Mouse (Mus musculus): ENCODE measurements around the gene Jund. TPM values are rescaled to one million over a fixed set of nuclear protein-coding genes. Genes with fewer than 3 reads are reported as not detected.

The Jund gene
- polyA plus RNA-seq, 1 experiment from 2014 or later, result 117 TPM

DNA sequence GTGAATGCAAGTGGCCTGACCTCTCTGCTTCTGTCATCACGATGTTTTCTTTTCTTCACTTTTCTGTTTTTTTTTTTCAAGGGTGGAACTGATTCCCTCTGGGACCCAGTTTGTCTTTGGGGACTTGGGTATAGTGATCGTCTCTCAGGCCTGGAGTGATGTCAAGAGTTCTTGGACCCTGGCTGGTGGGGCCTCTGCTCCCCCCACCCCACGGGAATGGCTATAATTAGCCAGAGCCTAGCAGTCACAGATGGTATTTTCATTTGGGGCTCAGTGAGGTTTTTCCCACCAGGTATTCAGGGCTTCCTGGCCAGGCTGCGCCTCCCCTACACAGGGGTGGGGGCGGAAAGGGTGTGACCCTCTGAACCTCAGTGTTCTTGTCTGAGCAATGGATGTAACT is 42.9 kb downstream of the Jund start:
- Histone ChIP-seq H3K4me2 (replicated peaks; ENCODE audit: low read depth, low read length) (no peak overlapping the region), H3K27ac (ENCODE audit: low read depth, low read length) (no peak overlapping the region), H3K4me1 (ENCODE audit: control insufficient read depth, insufficient read depth, low read length) (peaks cover 22% of the 10 kb centered on the region), H3K9me3 (ENCODE audit: control insufficient read depth, low read length) (no peaks in the 10 kb centered on the region), H3K36me3 (ENCODE audit: control insufficient read depth, insufficient read depth, low read length) (no peaks in the 10 kb centered on the region), H3K27me3 (ENCODE audit: control insufficient read depth, insufficient read depth, low read length) (peaks cover 50% of the 10 kb centered on the region), H3K4me3 (ENCODE audit: low read length) (no peak overlapping the region), H3K9ac (ENCODE audit: low read depth, low read length) (no peak overlapping the region)
- 54% methylated on average over 5 of the region's 5 CpGs for WGBS
- no peak for ATAC-seq (ENCODE audit: low FRiP score, low TSS enrichment)

DNA sequence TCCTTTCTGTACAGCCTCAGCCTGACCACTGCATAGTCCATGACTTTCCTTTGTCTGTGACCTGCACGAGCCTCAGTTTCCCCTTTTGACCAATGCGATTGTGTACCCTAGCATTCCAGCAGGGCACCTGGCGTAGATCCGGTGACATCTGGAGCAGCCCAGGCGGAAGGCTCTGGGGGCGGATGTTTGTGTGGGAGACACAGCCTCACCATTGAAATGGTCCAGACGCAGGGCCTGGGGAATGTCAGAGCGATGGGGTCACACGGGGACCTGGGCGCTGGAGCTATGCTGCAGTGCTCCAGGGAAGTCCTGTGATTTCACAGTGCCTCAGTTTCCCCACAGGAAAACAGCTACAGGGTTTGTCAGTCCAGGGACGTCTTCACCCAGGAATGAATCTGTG is 43.4 kb downstream of the Jund start:
- Histone ChIP-seq H3K9ac (ENCODE audit: low read depth, low read length) (no peak overlapping the region), H3K27me3 (ENCODE audit: control insufficient read depth, insufficient read depth, low read length) (peaks cover 53% of the 10 kb centered on the region), H3K4me1 (ENCODE audit: control insufficient read depth, insufficient read depth, low read length) (peaks cover 22% of the 10 kb centered on the region), H3K36me3 (ENCODE audit: control insufficient read depth, insufficient read depth, low read length) (no peaks in the 10 kb centered on the region), H3K9me3 (ENCODE audit: control insufficient read depth, low read length) (no peaks in the 10 kb centered on the region), H3K4me2 (replicated peaks; ENCODE audit: low read depth, low read length) (no peak overlapping the region), H3K4me3 (ENCODE audit: low read length) (no peak overlapping the region), H3K27ac (ENCODE audit: low read depth, low read length) (no peak overlapping the region)
- ATAC-seq (ENCODE audit: low FRiP score, low TSS enrichment), result no peak
- 55% methylated on average over 11 of the region's 11 CpGs for WGBS

DNA sequence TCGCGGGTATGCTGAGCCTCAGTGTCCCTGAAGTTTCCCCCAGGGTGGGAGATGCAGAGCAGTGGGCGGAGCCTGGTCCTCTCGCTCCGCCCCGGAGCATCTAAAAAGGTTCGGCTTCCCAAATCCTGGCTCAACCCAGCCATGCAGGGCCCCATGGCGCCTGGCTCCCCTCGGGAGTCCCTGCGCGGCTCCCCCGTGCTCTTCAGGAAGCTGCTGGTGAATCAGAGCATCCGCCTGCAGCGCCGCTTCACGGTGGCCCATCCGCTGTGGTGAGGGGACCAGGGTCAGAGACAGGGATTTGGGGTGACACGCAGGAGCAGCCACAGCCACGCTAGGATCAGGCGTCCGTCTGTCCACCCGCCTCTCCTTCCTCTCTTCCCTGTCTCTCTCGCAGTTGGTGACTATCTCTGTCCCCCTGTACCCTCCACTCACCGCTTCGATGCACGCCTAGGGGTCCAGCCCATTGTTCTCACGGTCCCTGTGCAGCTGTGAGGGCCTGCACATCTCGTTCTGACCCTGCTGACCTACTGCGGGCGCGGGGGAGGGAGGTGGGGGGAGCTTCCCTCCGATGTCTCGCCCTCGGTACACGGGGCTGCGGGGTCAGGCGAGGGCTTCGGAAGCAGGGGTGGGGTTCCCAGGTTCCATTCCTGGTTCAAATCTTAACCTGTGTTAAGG is 44.4 kb downstream of the Jund start:
- Histone ChIP-seq H3K27ac (ENCODE audit: low read depth, low read length) (no peak overlapping the region), H3K4me2 (replicated peaks; ENCODE audit: low read depth, low read length) (peak overlapping the region; percentile 50), H3K27me3 (ENCODE audit: control insufficient read depth, insufficient read depth, low read length) (peaks cover 58% of the 10 kb centered on the region), H3K9ac (ENCODE audit: low read depth, low read length) (no peak overlapping the region), H3K4me3 (ENCODE audit: low read length) (peak overlapping the region; percentile 31), H3K4me1 (ENCODE audit: control insufficient read depth, insufficient read depth, low read length) (peaks cover 22% of the 10 kb centered on the region), H3K9me3 (ENCODE audit: control insufficient read depth, low read length) (no peaks in the 10 kb centered on the region), H3K36me3 (ENCODE audit: control insufficient read depth, insufficient read depth, low read length) (no peaks in the 10 kb centered on the region)
- WGBS, result 1% methylated on average over 38 of the region's 38 CpGs
- ATAC-seq (ENCODE audit: low FRiP score, low TSS enrichment), result peak; percentile 17; the same call in 1 of the 2 replicates

DNA sequence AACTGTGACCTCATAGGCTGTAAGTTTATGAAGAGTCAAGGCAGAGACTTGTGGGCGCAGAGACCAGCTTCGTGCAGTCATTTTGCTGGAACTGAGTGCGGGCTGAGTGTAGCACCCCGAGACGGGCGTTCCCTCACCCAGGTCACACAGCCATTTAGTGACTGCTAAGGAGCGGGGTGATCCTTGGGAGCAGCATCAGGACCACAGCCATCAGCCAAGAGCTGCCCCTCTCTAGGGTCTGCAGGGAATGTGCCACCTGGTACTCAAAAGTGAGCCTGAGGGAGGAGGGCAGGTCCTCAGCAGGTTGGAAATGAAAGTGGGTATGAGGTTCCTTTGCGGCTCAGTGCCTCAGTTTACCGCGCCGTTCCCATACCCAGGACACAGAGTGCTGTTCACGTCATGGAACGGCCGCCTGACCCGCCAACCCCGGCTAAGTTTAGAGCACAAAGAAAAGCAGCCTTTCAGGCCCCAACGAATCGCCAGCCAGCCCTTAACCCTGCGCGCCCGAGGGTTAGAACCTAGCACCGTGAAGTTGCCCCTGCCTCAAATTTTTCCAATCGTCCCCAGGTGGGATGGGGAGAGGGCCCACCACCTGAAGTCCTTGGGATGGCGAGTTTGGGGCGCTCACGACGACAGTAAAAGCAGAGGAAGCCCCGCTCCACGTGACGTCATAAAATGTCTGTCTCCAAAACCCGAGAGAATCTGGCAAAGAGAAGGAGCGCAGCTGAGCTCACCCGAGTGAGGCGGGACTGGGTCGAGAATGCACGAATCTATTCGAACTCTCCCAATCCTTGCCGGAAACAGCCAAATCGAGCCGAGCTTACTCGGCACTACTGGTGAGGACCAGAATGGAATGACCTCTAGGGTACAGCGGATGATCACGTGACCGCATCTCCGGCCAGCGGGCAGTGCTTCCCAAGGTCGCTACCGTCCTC is 45.2 kb downstream of the Jund start:
- Histone ChIP-seq H3K36me3 (ENCODE audit: control insufficient read depth, insufficient read depth, low read length) (no peaks in the 10 kb centered on the region), H3K27ac (ENCODE audit: low read depth, low read length) (no peak overlapping the region), H3K4me3 (ENCODE audit: low read length) (peak overlapping the region; percentile 31), H3K4me1 (ENCODE audit: control insufficient read depth, insufficient read depth, low read length) (peaks cover 22% of the 10 kb centered on the region), H3K27me3 (ENCODE audit: control insufficient read depth, insufficient read depth, low read length) (peaks cover 58% of the 10 kb centered on the region), H3K9ac (ENCODE audit: low read depth, low read length) (peak overlapping the region; percentile 40; the same call in 1 of the 2 replicates), H3K4me2 (replicated peaks; ENCODE audit: low read depth, low read length) (peak overlapping the region; percentile 50), H3K9me3 (ENCODE audit: control insufficient read depth, low read length) (no peaks in the 10 kb centered on the region)
- 0 out of 2 replicates have a peak, but pooled peaks have one; percentile 26 for ATAC-seq (ENCODE audit: low FRiP score, low TSS enrichment)
- 5% methylated on average over 48 of the region's 48 CpGs for WGBS

DNA sequence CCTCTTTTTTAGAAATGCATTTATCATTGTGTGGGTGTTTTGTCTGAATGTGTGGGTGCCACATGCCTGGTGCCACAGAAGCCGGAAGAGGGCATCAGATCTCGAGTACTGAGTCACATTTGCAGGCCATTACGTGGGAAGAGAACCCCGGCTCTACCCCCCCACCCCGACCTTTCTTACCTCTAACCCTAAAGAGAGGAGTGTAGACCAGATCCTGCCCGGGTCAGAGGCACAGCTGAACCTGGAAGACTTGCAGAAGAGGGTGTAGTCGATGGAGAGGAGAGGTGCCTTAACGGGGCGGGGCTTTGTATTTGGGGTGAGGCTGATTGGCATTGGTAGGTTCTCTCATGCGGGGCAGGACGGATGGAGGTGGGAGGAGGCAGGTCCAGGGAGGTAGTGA is 46.1 kb downstream of the Jund start:
- Histone ChIP-seq H3K9ac (ENCODE audit: low read depth, low read length) (no peak overlapping the region), H3K4me1 (ENCODE audit: control insufficient read depth, insufficient read depth, low read length) (peaks cover 22% of the 10 kb centered on the region), H3K4me3 (ENCODE audit: low read length) (no peak overlapping the region), H3K27ac (ENCODE audit: low read depth, low read length) (no peak overlapping the region), H3K4me2 (replicated peaks; ENCODE audit: low read depth, low read length) (no peak overlapping the region; the same call in 1 of the 2 replicates), H3K27me3 (ENCODE audit: control insufficient read depth, insufficient read depth, low read length) (peaks cover 58% of the 10 kb centered on the region), H3K36me3 (ENCODE audit: control insufficient read depth, insufficient read depth, low read length) (no peaks in the 10 kb centered on the region), H3K9me3 (ENCODE audit: control insufficient read depth, low read length) (no peaks in the 10 kb centered on the region)
- no peak for ATAC-seq (ENCODE audit: low FRiP score, low TSS enrichment)
- 58% methylated on average over 11 of the region's 11 CpGs for WGBS

DNA sequence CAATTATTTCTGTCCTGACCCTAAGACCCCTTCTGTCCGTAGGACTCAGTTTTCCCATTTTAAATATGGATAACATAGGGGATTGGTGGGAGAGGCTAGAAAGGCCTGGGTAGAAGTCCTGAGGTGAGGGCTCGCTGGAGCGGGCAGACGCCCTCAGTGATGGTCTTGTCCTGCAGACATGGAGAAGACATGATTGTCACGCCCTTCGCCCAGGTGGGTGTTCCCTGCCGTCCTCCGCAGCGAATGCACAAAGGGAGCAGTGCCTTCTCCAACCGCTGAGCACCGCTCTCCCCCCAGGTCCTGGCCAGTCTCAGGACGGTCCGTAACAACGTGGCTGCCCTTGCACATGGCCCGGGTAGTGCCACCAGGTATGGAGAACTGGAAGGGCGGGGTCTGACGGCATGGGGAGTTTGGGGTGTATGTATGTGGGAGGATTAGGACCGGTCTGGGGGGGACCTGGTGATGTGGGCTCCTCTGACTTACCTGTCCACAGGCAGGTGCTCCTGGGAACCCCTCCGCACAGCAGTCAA is 47.0 kb downstream of the Jund start:
- H3K27me3 ChIP-seq (ENCODE audit: control insufficient read depth, insufficient read depth, low read length), result peaks cover 49% of the 10 kb centered on the region
- no peaks in the 10 kb centered on the region for H3K9me3 ChIP-seq (ENCODE audit: control insufficient read depth, low read length)
- H3K9ac ChIP-seq (ENCODE audit: low read depth, low read length), result no peak overlapping the region
- no peak overlapping the region for H3K4me2 ChIP-seq (replicated peaks; ENCODE audit: low read depth, low read length)
- WGBS, result 54% methylated on average over 19 of the region's 19 CpGs
- no peak for ATAC-seq (ENCODE audit: low FRiP score, low TSS enrichment)
- peaks cover 22% of the 10 kb centered on the region for H3K4me1 ChIP-seq (ENCODE audit: control insufficient read depth, insufficient read depth, low read length)
- no peak overlapping the region for H3K27ac ChIP-seq (ENCODE audit: low read depth, low read length)
- H3K4me3 ChIP-seq (ENCODE audit: low read length), result no peak overlapping the region
- no peaks in the 10 kb centered on the region for H3K36me3 ChIP-seq (ENCODE audit: control insufficient read depth, insufficient read depth, low read length)

DNA sequence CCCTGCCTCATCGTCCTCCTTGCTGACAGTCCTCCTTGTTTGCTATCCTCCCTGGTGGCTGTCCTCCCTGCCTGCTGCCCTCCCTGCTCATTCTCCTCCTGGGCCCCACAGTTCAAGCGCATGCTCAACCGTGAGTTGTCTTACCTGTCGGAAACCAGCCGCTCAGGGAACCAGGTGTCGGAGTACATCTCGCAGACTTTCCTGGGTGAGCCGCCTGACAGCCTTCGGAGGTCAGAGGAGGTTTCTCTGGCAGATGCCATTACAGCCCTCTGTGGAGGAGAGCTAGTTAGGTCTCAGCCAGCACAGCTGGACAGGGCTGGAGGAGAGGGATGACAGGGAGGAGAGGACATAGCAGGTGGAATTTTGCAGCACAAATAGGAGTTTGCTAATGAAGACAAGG is 47.9 kb downstream of the Jund start:
- no peak for ATAC-seq (ENCODE audit: low FRiP score, low TSS enrichment)
- peaks cover 22% of the 10 kb centered on the region for H3K4me1 ChIP-seq (ENCODE audit: control insufficient read depth, insufficient read depth, low read length)
- 55% methylated on average over 9 of the region's 9 CpGs for WGBS

DNA sequence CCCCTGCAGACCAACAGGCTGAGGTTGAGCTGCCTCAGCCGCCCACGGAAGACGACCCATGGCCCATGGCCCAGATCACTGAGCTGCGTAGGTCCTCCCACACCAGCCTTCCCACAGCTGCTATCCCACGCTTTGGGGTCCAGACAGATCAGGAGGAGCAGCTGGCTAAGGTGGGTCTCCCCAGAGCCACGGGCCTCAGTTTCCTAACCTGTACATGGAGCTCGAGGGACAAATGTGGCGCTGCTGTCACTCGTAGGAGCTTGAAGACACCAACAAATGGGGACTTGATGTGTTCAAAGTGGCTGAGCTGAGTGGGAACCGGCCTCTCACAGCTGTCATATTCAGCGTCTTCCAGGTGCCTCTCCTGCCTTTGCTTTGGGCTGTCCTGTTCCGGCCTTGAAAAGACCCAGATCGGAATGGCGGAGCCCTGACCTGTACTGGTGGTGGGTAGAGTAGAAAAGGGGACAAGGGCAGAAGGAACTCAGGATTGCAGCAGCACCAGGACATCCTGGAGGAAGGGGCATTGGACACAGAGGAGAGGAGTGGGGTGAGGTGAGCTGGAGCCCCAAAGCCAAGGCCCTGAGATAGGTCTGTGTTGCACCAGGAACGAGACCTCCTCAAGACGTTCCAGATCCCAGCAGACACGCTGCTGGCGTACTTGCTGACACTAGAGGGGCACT is 48.6 kb downstream of the Jund start:
- 71% methylated on average over 18 of the region's 18 CpGs for WGBS
- no peaks in the 10 kb centered on the region for H3K36me3 ChIP-seq (ENCODE audit: control insufficient read depth, insufficient read depth, low read length)
- no peak overlapping the region for H3K9ac ChIP-seq (ENCODE audit: low read depth, low read length)
- peaks cover 39% of the 10 kb centered on the region for H3K27me3 ChIP-seq (ENCODE audit: control insufficient read depth, insufficient read depth, low read length)
- H3K4me2 ChIP-seq (replicated peaks; ENCODE audit: low read depth, low read length), result no peak overlapping the region
- ATAC-seq (ENCODE audit: low FRiP score, low TSS enrichment), result no peak
- H3K4me1 ChIP-seq (ENCODE audit: control insufficient read depth, insufficient read depth, low read length), result peaks cover 24% of the 10 kb centered on the region
- no peaks in the 10 kb centered on the region for H3K9me3 ChIP-seq (ENCODE audit: control insufficient read depth, low read length)
- H3K27ac ChIP-seq (ENCODE audit: low read depth, low read length), result no peak overlapping the region
- H3K4me3 ChIP-seq (ENCODE audit: low read length), result no peak overlapping the region

More for the DNA sequence above, 47.9 kb downstream of the Jund start:
- Histone ChIP-seq H3K36me3 (ENCODE audit: control insufficient read depth, insufficient read depth, low read length) (no peaks in the 10 kb centered on the region), H3K4me2 (replicated peaks; ENCODE audit: low read depth, low read length) (no peak overlapping the region), H3K9me3 (ENCODE audit: control insufficient read depth, low read length) (no peaks in the 10 kb centered on the region), H3K4me3 (ENCODE audit: low read length) (no peak overlapping the region), H3K27ac (ENCODE audit: low read depth, low read length) (no peak overlapping the region), H3K9ac (ENCODE audit: low read depth, low read length) (no peak overlapping the region), H3K27me3 (ENCODE audit: control insufficient read depth, insufficient read depth, low read length) (peaks cover 42% of the 10 kb centered on the region)
